Mouse (Mus musculus) spleen, adult 2 months (tissue): Measurements from ENCODE around the gene Cnpy2.

Experiments used
- CTCF ChIP-seq: fragments of 200-500 bp; IDR thresholded peaks from 2 replicates; pipeline ENCODE4 v1.5.1; 2011; ENCODE audit warnings: mild to moderate bottlenecking, inconsistent platforms; ENCODE audit not compliant: insufficient read depth, insufficient read length, insufficient replicate concordance; ENCODE audit errors: extremely low read depth
- POLR2A ChIP-seq: fragments of 200-500 bp; IDR thresholded peaks from 2 replicates; pipeline ENCODE4 v1.6.1; 2011; ENCODE audit warnings: low read depth, low read length, inconsistent platforms

GRCm38 (mm10) chr10:128298243-128298642 lies 24.0 kb upstream of the Cnpy2 start:
- no peak for TF ChIP-seq POLR2A
- no peak for TF ChIP-seq CTCF
